Mouse (Mus musculus) stomach, postnatal 0 days (tissue): ENCODE measurements at regions not wholly inside any gene's neighbourhood (a gene's known extent, or its start where the extent isn't known, plus 50 kb on each side); places are given as distances from the start of the nearest gene placed in this dataset.

Source experiments
- ATAC-seq: fragments of 200-750 bp; cut with Nextera tagmentation; 2 replicates; pipeline ENCODE4 v1.8.0; 2017; ENCODE audit not compliant: low FRiP score, low TSS enrichment
- DNase-seq: peaks from one replicate; pipeline ENCODE4 v3.0.0-alpha.2; 2016; ENCODE audit warnings: low spot score
- H3K27ac ChIP-seq: fragments of 300-500 bp; sonication (generic); replicated peaks from 2 replicates; pipeline ENCODE4 v1.5.1; 2014; ENCODE audit warnings: mild to moderate bottlenecking, control low read depth
- H3K27me3 ChIP-seq: fragments of 300-500 bp; sonication (generic); 2 replicates; pipeline ENCODE4 v1.6.1; 2014; ENCODE audit warnings: low read length; ENCODE audit not compliant: control insufficient read depth, insufficient read depth
- H3K36me3 ChIP-seq: fragments of 300-500 bp; sonication (generic); 2 replicates; pipeline ENCODE4 v1.6.1; 2014; ENCODE audit warnings: low read length, mixed read lengths; ENCODE audit not compliant: control insufficient read depth, insufficient read depth
- H3K4me1 ChIP-seq: fragments of 300-500 bp; sonication (generic); replicated peaks from 2 replicates; pipeline ENCODE4 v1.6.1; 2014; ENCODE audit warnings: antibody characterized with exemption; ENCODE audit not compliant: control insufficient read depth, insufficient read depth
- H3K4me2 ChIP-seq: fragments of 300-500 bp; sonication (generic); replicated peaks from 2 replicates; pipeline ENCODE4 v1.6.1; 2014; ENCODE audit warnings: low read depth, mild to moderate bottlenecking, control low read depth, moderate library complexity
- H3K4me3 ChIP-seq: fragments of 300-500 bp; sonication (generic); 2 replicates; pipeline ENCODE4 v1.5.1; 2014; ENCODE audit warnings: low read depth, low read length, control low read depth
- H3K9ac ChIP-seq: fragments of 300-500 bp; sonication (generic); 2 replicates; pipeline ENCODE4 v1.6.1; 2014; ENCODE audit warnings: mild to moderate bottlenecking, low read length, control low read depth, mixed read lengths
- H3K9me3 ChIP-seq: fragments of 300-500 bp; sonication (generic); 2 replicates; pipeline ENCODE4 v1.6.1; 2016; ENCODE audit warnings: low read length; ENCODE audit not compliant: control insufficient read depth
- CTCF ChIP-seq: IDR thresholded peaks from 2 replicates; pipeline ENCODE4 v1.5.1; 2016; ENCODE audit warnings: antibody characterized with exemption, low read depth, mild to moderate bottlenecking, moderate library complexity
- EP300 ChIP-seq: optimal IDR thresholded peaks from 2 replicates; pipeline ENCODE3; 2016; ENCODE audit warnings: antibody characterized with exemption
- WGBS: fragments of 180-500 bp; shearing (Covaris S2); extraction: QIAGEN DNeasy Blood & Tissue Kit; methylation state at CpG from one replicate; pipeline ENCODE4 v1.1.7; 2014; 5-methylcytosine and 5-hydroxymethylcytosine counted together

DNA sequence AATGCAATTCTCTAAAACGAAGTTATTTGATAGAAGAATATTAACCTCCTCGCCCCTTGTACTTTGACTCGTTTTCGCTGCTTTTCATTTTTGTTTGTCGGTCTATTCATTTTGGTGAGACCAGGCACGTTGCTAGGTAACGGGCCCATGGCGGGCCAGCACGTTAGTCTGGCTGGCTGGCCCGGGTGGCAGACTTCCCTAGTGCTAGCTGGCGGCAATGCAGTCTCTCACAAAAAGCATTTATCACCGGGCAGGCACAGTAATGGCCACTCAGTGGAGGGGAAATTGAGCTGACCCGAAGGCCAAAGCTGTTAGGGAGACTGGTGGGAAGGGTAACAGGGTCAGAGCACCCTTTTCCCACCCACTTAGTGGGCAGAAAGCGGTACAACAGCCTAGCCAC lies 163.7 kb downstream of the Gm12689 start:
- DNase-seq (peak; percentile 34), ATAC-seq (no peak)
- Histone ChIP-seq H3K36me3 (no peaks in the 10 kb centered on the region), H3K9ac (no peak overlapping the region), H3K27ac (no peak overlapping the region), H3K27me3 (no peaks in the 10 kb centered on the region), H3K4me1 (no peaks in the 10 kb centered on the region), H3K9me3 (no peaks in the 10 kb centered on the region), H3K4me2 (no peak overlapping the region), H3K4me3 (no peak overlapping the region)
- 7% methylated on average over 14 of the region's 14 CpGs for WGBS
- TF ChIP-seq EP300 (no peak), CTCF (0 out of 2 replicates have a peak, but pooled peaks have one; percentile 5)

DNA sequence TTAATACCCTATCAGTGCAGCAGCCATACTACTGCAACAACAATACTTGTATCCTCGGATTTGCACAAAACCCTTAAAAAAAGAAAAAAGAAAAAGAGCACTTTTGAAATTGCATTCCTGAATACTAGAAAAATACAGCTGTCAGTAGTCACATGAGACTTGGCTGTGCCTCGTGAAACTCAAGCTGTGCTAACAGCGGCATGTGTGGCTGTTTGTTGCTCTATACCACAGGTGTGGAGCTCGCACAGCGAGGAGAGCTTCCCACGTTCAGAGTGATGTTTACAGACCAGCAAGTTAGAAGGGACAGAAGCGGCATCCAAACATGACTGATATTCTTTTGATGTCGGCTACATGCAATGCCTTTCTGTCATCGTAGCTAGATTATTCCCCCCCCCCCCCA lies 169.8 kb downstream of the Gm12689 start:
- 55% methylated on average over 9 of the region's 9 CpGs for WGBS
- Histone ChIP-seq H3K4me2 (no peak overlapping the region), H3K4me1 (no peaks in the 10 kb centered on the region), H3K36me3 (no peaks in the 10 kb centered on the region), H3K27ac (no peak overlapping the region), H3K9me3 (no peaks in the 10 kb centered on the region), H3K9ac (no peak overlapping the region), H3K4me3 (no peak overlapping the region), H3K27me3 (no peaks in the 10 kb centered on the region)
- no peak for DNase-seq
- TF ChIP-seq CTCF (no peak), EP300 (no peak)
- no peak for ATAC-seq

GRCm38 (mm10) chr4:99475701-99476218 lies 180.1 kb downstream of the Gm12689 start:
- H3K4me1 ChIP-seq: no peaks in the 10 kb centered on the region
- H3K9ac ChIP-seq: no peak overlapping the region
- DNase-seq: no peak
- no peaks in the 10 kb centered on the region for H3K27me3 ChIP-seq
- no peak overlapping the region for H3K4me3 ChIP-seq
- H3K4me2 ChIP-seq: no peak overlapping the region
- no peaks in the 10 kb centered on the region for H3K36me3 ChIP-seq
- no peak for TF ChIP-seq EP300
- TF ChIP-seq CTCF: no peak
- WGBS: 52% methylated on average over 11 of the region's 11 CpGs
- ATAC-seq: no peak
- H3K9me3 ChIP-seq: no peaks in the 10 kb centered on the region
- H3K27ac ChIP-seq: no peak overlapping the region

- Histone ChIP-seq H3K9me3 (no peaks in the 10 kb centered on the region), H3K27ac (no peak overlapping the region), H3K4me1 (no peaks in the 10 kb centered on the region), H3K4me2 (no peak overlapping the region), H3K36me3 (no peaks in the 10 kb centered on the region), H3K27me3 (no peaks in the 10 kb centered on the region), H3K4me3 (no peak overlapping the region), H3K9ac (no peak overlapping the region)
- 36% methylated on average over 4 of the region's 4 CpGs for WGBS
- ATAC-seq (no peak), DNase-seq (peak; percentile 22)
- no peak for TF ChIP-seq EP300
- peak; percentile 45 for TF ChIP-seq CTCF
Measured at GRCm38 (mm10) chr4:99484271-99484670, 171.8 kb upstream of the Foxd3 start.

DNA sequence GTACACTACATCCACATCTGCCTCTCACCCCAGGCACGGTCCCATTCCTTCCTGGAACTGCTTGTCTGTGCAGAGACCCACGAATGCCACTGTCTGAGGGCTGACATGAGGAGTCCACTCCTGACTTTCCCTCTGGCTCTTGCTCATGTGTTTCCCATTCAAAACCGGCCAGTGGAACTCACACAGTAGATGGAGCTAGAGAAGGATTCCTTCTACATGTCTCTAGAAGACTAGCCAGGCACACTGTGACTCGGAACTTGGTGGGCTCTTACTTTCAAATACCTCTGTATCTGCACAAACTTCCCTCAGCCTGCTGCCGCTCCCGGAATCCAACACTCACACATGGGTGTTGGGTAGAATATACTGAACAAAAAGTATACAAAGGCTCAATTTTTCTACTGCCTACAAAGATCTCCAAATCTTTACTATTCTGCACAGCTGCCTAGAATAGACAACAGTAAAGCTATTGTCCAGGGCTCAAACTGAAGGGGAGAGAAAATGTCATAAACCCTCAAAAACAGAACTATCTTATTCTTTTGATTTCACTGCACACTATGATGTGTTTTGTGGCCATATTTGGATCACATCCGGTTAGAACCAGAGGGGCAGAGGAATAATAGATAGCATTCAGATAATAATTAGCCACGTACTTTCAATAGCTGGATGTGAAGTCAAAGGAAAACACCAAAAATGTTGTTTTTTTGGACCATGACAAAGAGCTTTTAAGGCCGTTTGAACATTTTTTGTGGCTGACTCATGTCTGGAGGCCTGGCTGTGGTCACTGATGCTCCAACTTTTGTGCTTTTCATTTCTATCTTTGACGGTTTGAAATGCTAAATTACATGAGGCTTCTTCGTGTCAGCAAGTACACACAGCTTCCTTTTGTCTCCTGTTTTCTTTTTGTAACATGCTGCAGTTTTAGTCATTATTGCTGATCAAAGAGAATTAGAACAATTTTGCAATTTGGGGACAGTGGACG lies 164.3 kb upstream of the Foxd3 start:
- DNase-seq (no peak), ATAC-seq (no peak)
- Histone ChIP-seq H3K36me3 (no peaks in the 10 kb centered on the region), H3K4me1 (no peaks in the 10 kb centered on the region), H3K4me3 (no peak overlapping the region), H3K27me3 (no peaks in the 10 kb centered on the region), H3K4me2 (no peak overlapping the region), H3K9me3 (no peaks in the 10 kb centered on the region), H3K27ac (no peak overlapping the region), H3K9ac (no peak overlapping the region)
- TF ChIP-seq EP300 (no peak), CTCF (no peak)
- WGBS: 61% methylated on average over 12 of the region's 12 CpGs

DNA sequence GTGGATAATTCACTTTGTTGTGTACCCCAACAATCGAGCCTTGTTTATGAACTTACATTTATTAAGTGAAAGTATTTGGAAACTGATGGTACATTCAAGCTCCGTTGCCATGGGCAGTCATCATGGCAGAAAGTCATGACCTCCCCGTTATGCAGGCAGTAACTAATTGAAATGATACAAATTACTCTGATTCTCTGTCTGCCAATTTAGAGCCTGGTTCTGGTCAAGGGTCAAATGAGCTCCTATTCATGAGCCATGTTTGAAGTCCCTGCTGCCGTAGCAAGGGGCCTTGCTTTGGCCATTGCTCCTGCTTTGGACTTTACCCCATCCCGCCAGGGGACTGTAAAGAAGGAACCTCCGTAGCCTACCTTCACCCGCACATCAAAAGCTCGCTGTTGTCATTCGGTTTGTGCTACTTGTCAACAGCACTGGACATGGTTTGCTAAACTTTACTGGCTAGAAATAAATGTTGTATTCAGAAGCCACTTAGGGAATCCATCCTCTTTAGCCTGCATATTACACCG lies 152.8 kb upstream of the Foxd3 start:
- Histone ChIP-seq H3K36me3 (no peaks in the 10 kb centered on the region), H3K4me3 (no peak overlapping the region), H3K27me3 (no peaks in the 10 kb centered on the region), H3K4me2 (no peak overlapping the region), H3K4me1 (no peaks in the 10 kb centered on the region), H3K27ac (no peak overlapping the region), H3K9me3 (no peaks in the 10 kb centered on the region), H3K9ac (no peak overlapping the region)
- no peak for TF ChIP-seq EP300
- TF ChIP-seq CTCF: no peak
- ATAC-seq (no peak), DNase-seq (no peak)
- WGBS: 62% methylated on average over 10 of the region's 10 CpGs
